Mouse (Mus musculus): ENCODE measurements at regions not wholly inside any gene's neighbourhood (a gene's known extent, or its start where the extent isn't known, plus 50 kb on each side); places are given as distances from the start of the nearest gene placed in this dataset.
"Not testable (repeated sequence)": the region's sequence is repeated elsewhere in the genome, so short reads cannot be mapped to it uniquely, and the experiment has no call there.

DNA sequence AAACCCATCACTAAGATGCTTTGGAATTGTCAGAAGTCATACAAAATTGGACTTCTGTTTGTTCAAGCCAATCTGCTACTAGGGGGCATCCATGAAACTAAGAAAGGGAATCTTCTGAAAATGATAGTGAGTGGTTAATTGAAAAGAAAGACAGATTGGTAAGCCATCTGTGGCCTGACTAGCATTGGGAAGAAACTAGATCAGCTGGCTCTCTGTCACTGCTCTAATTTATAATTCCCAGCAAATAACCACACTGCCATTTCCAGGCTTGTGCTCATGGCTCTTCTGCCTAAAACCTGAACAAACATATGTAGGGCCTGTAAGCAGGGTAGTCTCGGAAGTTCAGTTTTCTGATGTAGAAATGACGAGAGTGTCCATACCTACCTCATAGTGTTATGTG lies 569.8 kb downstream of the Pcdh19 start:
- DNase-seq (ENCODE audit: extremely low spot score in 1 of 2, low spot score in 2 of 2), result no peak

DNA sequence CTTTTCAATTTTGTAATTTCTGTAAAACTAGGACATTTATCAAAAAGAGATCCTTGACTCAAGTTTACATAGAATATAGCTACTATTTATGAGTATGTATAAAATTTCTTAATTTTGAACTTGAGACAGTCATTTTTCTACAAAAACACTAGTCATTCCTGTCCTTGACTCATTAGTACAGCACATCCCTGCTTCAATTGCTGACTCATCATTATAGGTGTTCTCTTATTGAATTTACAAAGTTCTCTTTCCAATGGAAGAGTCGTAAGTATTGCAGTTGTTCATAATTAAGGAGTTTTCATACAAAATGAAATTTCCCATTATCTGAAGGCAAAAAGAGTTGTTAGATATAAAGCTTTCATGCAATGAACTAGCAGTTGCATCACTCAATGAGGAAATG lies 578.6 kb downstream of the Pcdh19 start:
- Histone ChIP-seq H3K27ac (no peak overlapping the region), H3K4me3 (no peak overlapping the region)
- intact Hi-C loops (cut with DNase I), result no loop called here
- DNase-seq (ENCODE audit: extremely low spot score in 1 of 2, low spot score in 2 of 2), result no peak
- no peak for TF ChIP-seq CTCF (IDR thresholded peaks at IDR 0.05)

More for the DNA sequence above, 569.8 kb downstream of the Pcdh19 start:
- no peak overlapping the region for H3K4me3 ChIP-seq
- intact Hi-C loops (cut with DNase I), result no loop called here
- no peak for TF ChIP-seq CTCF (IDR thresholded peaks at IDR 0.05)
- no peak overlapping the region for H3K27ac ChIP-seq

DNA sequence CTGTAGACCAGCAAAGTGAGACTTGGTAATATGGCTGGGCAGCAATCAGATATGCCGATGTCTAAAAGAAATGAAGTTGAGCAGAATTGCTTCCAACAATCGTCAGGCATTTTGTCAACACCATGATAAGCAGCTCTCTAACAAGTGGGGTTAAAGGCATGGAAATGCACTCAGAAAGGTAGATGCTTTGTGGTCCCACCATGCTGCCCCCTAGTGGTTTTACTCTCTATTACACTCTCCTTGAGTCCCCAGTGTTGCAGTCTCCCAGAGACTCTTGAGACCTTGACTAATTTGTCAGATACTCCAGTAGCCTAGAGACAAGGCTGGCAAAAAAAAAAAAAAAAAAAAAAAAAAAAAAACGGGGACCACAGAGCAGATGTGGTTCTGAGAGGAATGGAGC lies 595.8 kb downstream of the Pcdh19 start:
- TF ChIP-seq CTCF (IDR thresholded peaks at IDR 0.05), result peak; percentile 13
- H3K27ac ChIP-seq, result no peak overlapping the region
- DNase-seq (ENCODE audit: extremely low spot score in 1 of 2, low spot score in 2 of 2), result no peak
- intact Hi-C loops (cut with DNase I), result no loop called here
- no peak overlapping the region for H3K4me3 ChIP-seq

DNA sequence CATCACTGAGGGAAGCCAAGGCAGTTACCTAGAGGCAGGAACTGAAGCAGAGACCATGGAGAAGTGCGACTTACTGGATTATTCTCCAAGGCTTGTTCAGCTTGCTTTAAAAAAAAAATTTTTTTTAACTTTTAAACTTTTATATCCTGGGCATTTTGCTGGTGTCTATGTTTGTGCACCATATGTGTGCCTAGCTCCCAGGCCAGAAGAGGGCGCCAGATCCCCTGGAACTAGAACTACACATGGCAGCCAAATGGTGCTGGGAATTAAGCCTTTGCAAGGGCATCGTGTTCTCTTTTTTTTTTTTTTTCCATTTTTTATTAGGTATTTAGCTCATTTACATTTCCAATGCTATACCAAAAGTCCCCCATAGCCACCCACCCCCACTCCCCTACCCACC lies 624.7 kb downstream of the Pcdh19 start:
- intact Hi-C loops (cut with DNase I); DNase-seq (ENCODE audit: extremely low spot score in 1 of 2, low spot score in 2 of 2); H3K4me3 ChIP-seq; H3K27ac ChIP-seq: not testable (repeated sequence)
